Mouse (Mus musculus) kidney, adult 18-20 months (tissue): ENCODE data around the gene Ptprh.
"Not testable (repeated sequence)": the region's sequence is repeated elsewhere in the genome, so short reads cannot be mapped to it uniquely, and the experiment has no call there.

Source experiments
- DNase-seq: peaks from one replicate; pipeline ENCODE4 v3.0.0; 2021

The Ptprh gene

GRCm38 (mm10) chr7:4597046-4597445 lies 6.8 kb downstream of the Ptprh start:
- DNase-seq, result not testable (repeated sequence)

GRCm38 (mm10) chr7:4581481-4581880 lies 22.4 kb downstream of the Ptprh start:
- not testable (repeated sequence) for DNase-seq

- DNase-seq, result not testable (repeated sequence)
These were observed 31.5 kb downstream of the Ptprh start for GRCm38 (mm10) chr7:4572361-4572760.

- no peak for DNase-seq
These were observed 41.2 kb downstream of the Ptprh start for GRCm38 (mm10) chr7:4562660-4563059.

GRCm38 (mm10) chr7:4557167-4557560 lies 46.7 kb downstream of the Ptprh start:
- no peak for DNase-seq

- DNase-seq, result peak; percentile 65
These were observed 47.3 kb downstream of the Ptprh start for GRCm38 (mm10) chr7:4556256-4557166.

- DNase-seq, result no peak
These were observed 56.6 kb downstream of the Ptprh start, which contains the start of gene Syt5 for GRCm38 (mm10) chr7:4547221-4547641. TSS of gene Syt5 (minus strand) at chr7:4547541.

- peak; percentile 33 for DNase-seq
These were observed 57.2 kb downstream of the Ptprh start for GRCm38 (mm10) chr7:4546591-4547131.

GRCm38 (mm10) chr7:4546050-4546449 lies 57.8 kb downstream of the Ptprh start:
- DNase-seq, result no peak

- DNase-seq, result no peak
These were observed 61.8 kb downstream of the Ptprh start for GRCm38 (mm10) chr7:4542013-4542412.

- DNase-seq, result no peak
These were observed 62.5 kb downstream of the Ptprh start for GRCm38 (mm10) chr7:4541344-4541743.

- DNase-seq, result no peak
These were observed 64.8 kb downstream of the Ptprh start for GRCm38 (mm10) chr7:4539019-4539418.

GRCm38 (mm10) chr7:4537181-4537580 lies 66.7 kb downstream of the Ptprh start:
- DNase-seq, result no peak

GRCm38 (mm10) chr7:4536369-4536768 lies 67.5 kb downstream of the Ptprh start:
- no peak for DNase-seq

GRCm38 (mm10) chr7:4532005-4532729 lies 71.7 kb downstream of the Ptprh start, which contains the start of gene Dnaaf3:
TSS of gene Dnaaf3 (minus strand) at chr7:4532453.
- peak; percentile 72 for DNase-seq

GRCm38 (mm10) chr7:4530166-4530565 lies 73.7 kb downstream of the Ptprh start:
- not testable (repeated sequence) for DNase-seq

- no peak for DNase-seq
These were observed 76.5 kb downstream of the Ptprh start for GRCm38 (mm10) chr7:4527302-4527689.

- peak; percentile 57 for DNase-seq
These were observed 77.2 kb downstream of the Ptprh start for GRCm38 (mm10) chr7:4526341-4527301.

- DNase-seq, result peak; percentile 34
These were observed 79.5 kb downstream of the Ptprh start, which contains the start of gene Tnni3 for GRCm38 (mm10) chr7:4524212-4524922. TSS of gene Tnni3 (minus strand) at chr7:4524229.

GRCm38 (mm10) chr7:4523205-4524130 lies 80.4 kb downstream of the Ptprh start:
- DNase-seq, result no peak
